Mouse (Mus musculus): Measurements from ENCODE around the gene Cmas. TPM values are rescaled to one million over a fixed set of nuclear protein-coding genes. Genes with fewer than 3 reads are reported as not detected.

Gene Cmas
- total and polyA plus RNA-seq, 2 experiments from 2014 or later, result 59.1 to 171 TPM

- ATAC-seq, result no peak
- H3K36me3 ChIP-seq (ENCODE audit: insufficient read depth, low read length), result no peaks in the 10 kb centered on the region
- H3K27me3 ChIP-seq (ENCODE audit: insufficient read depth, low read length), result no peaks in the 10 kb centered on the region
- H3K9me3 ChIP-seq (ENCODE audit: low read length), result no peaks in the 10 kb centered on the region
- H3K9ac ChIP-seq (replicated peaks; ENCODE audit: low read length), result no peak overlapping the region
- no peak overlapping the region for H3K27ac ChIP-seq
- no peak overlapping the region for H3K4me2 ChIP-seq (ENCODE audit: low read depth, low read length)
- DNase-seq (ENCODE audit: low spot score), result no peak
- no peak overlapping the region for H3K4me3 ChIP-seq (ENCODE audit: low read length)
- no peak for TF ChIP-seq CTCF (IDR thresholded peaks at IDR 0.05; ENCODE audit: low read depth)
- WGBS, result 78% methylated on average over 10 of the region's 10 CpGs
- peaks cover 18% of the 10 kb centered on the region for H3K4me1 ChIP-seq (ENCODE audit: insufficient read depth, low read length)
Measured at GRCm38 (mm10) chr6:142789736-142790135, 33.2 kb downstream of the Cmas start.

- Histone ChIP-seq H3K9me3 (ENCODE audit: low read length) (no peaks in the 10 kb centered on the region), H3K27ac (peak overlapping the region; percentile 54; the same call in 1 of the 2 replicates), H3K27me3 (ENCODE audit: insufficient read depth, low read length) (no peaks in the 10 kb centered on the region), H3K4me3 (ENCODE audit: low read length) (no peak overlapping the region), H3K4me2 (ENCODE audit: low read depth, low read length) (peak overlapping the region; percentile 27), H3K36me3 (ENCODE audit: insufficient read depth, low read length) (no peaks in the 10 kb centered on the region), H3K9ac (replicated peaks; ENCODE audit: low read length) (peak overlapping the region; percentile 30; the same call in 1 of the 2 replicates), H3K4me1 (ENCODE audit: insufficient read depth, low read length) (peaks cover 18% of the 10 kb centered on the region)
- 30% methylated on average over 13 of the region's 13 CpGs for WGBS
- 0 out of 2 replicates have a peak, but pooled peaks have one; percentile 12 for TF ChIP-seq CTCF (IDR thresholded peaks at IDR 0.05; ENCODE audit: low read depth)
- peak; percentile 70 for DNase-seq (ENCODE audit: low spot score)
- ATAC-seq, result peak; percentile 75
Measured at GRCm38 (mm10) chr6:142792241-142792968, 35.9 kb downstream of the Cmas start.

GRCm38 (mm10) chr6:142793468-142793867 is 37.0 kb downstream of the Cmas start:
- peak; percentile 86 for ATAC-seq
- Histone ChIP-seq H3K4me1 (ENCODE audit: insufficient read depth, low read length) (peaks cover 13% of the 10 kb centered on the region), H3K9me3 (ENCODE audit: low read length) (no peaks in the 10 kb centered on the region), H3K9ac (replicated peaks; ENCODE audit: low read length) (no peak overlapping the region), H3K36me3 (ENCODE audit: insufficient read depth, low read length) (no peaks in the 10 kb centered on the region), H3K4me2 (ENCODE audit: low read depth, low read length) (no peak overlapping the region; the same call in 1 of the 2 replicates), H3K4me3 (ENCODE audit: low read length) (no peak overlapping the region), H3K27ac (0 out of 2 replicates have a peak overlapping the region, but pooled peaks have one; percentile 1), H3K27me3 (ENCODE audit: insufficient read depth, low read length) (no peaks in the 10 kb centered on the region)
- TF ChIP-seq CTCF (IDR thresholded peaks at IDR 0.05; ENCODE audit: low read depth), result 0 out of 2 replicates have a peak, but pooled peaks have one; percentile 17
- WGBS, result 17% methylated on average over 7 of the region's 7 CpGs
- DNase-seq (ENCODE audit: low spot score), result peak; percentile 71

- H3K27ac ChIP-seq, result no peak overlapping the region
- ATAC-seq (no peak), DNase-seq (ENCODE audit: low spot score) (no peak)
- no peaks in the 10 kb centered on the region for H3K27me3 ChIP-seq (ENCODE audit: insufficient read depth, low read length)
- 89% methylated on average over 9 of the region's 9 CpGs for WGBS
- no peaks in the 10 kb centered on the region for H3K9me3 ChIP-seq (ENCODE audit: low read length)
- H3K4me2 ChIP-seq (ENCODE audit: low read depth, low read length), result no peak overlapping the region
- H3K9ac ChIP-seq (replicated peaks; ENCODE audit: low read length), result no peak overlapping the region
- no peaks in the 10 kb centered on the region for H3K36me3 ChIP-seq (ENCODE audit: insufficient read depth, low read length)
- TF ChIP-seq CTCF (IDR thresholded peaks at IDR 0.05; ENCODE audit: low read depth), result no peak
- no peak overlapping the region for H3K4me3 ChIP-seq (ENCODE audit: low read length)
- H3K4me1 ChIP-seq (ENCODE audit: insufficient read depth, low read length), result peaks cover 13% of the 10 kb centered on the region
Measured at GRCm38 (mm10) chr6:142795087-142795486, 38.6 kb downstream of the Cmas start.

- Histone ChIP-seq H3K9ac (replicated peaks; ENCODE audit: low read length) (no peak overlapping the region), H3K27me3 (ENCODE audit: insufficient read depth, low read length) (no peaks in the 10 kb centered on the region), H3K4me2 (ENCODE audit: low read depth, low read length) (no peak overlapping the region), H3K9me3 (ENCODE audit: low read length) (no peaks in the 10 kb centered on the region), H3K27ac (no peak overlapping the region), H3K4me3 (ENCODE audit: low read length) (no peak overlapping the region), H3K4me1 (ENCODE audit: insufficient read depth, low read length) (peaks cover 13% of the 10 kb centered on the region), H3K36me3 (ENCODE audit: insufficient read depth, low read length) (no peaks in the 10 kb centered on the region)
- no peak for TF ChIP-seq CTCF (IDR thresholded peaks at IDR 0.05; ENCODE audit: low read depth)
- 83% methylated on average over 15 of the region's 15 CpGs for WGBS
- no peak for ATAC-seq
- no peak for DNase-seq (ENCODE audit: low spot score)
Measured at GRCm38 (mm10) chr6:142795655-142796441, 39.4 kb downstream of the Cmas start.

- Histone ChIP-seq H3K36me3 (ENCODE audit: insufficient read depth, low read length) (no peaks in the 10 kb centered on the region), H3K27me3 (ENCODE audit: insufficient read depth, low read length) (no peaks in the 10 kb centered on the region), H3K9ac (replicated peaks; ENCODE audit: low read length) (no peak overlapping the region), H3K4me3 (ENCODE audit: low read length) (no peak overlapping the region), H3K4me2 (ENCODE audit: low read depth, low read length) (no peak overlapping the region), H3K27ac (no peak overlapping the region), H3K4me1 (ENCODE audit: insufficient read depth, low read length) (peaks cover 8% of the 10 kb centered on the region), H3K9me3 (ENCODE audit: low read length) (no peaks in the 10 kb centered on the region)
- DNase-seq (ENCODE audit: low spot score) (no peak), ATAC-seq (no peak)
- 76% methylated on average over 1 of the region's 1 CpGs for WGBS
- no peak for TF ChIP-seq CTCF (IDR thresholded peaks at IDR 0.05; ENCODE audit: low read depth)
Measured at GRCm38 (mm10) chr6:142797996-142798395, 41.5 kb downstream of the Cmas start.

All from hindbrain, postnatal 0 days (tissue).